Mouse (Mus musculus) liver, embryonic 11.5 days (tissue): ENCODE results near the gene Hydin. TPM values are rescaled to one million over a fixed set of nuclear protein-coding genes. Genes with fewer than 3 reads are reported as not detected.
"Not testable (repeated sequence)": the region's sequence is repeated elsewhere in the genome, so short reads cannot be mapped to it uniquely, and the experiment has no call there.

Experiments used
- ATAC-seq: fragments of 200-750 bp; cut with Nextera tagmentation; replicated peaks from 2 replicates; pipeline ENCODE4 v1.8.0; 2017; ENCODE audit warnings: moderate number of reproducible peaks, mild to moderate bottlenecking, moderate TSS enrichment, moderate library complexity; ENCODE audit not compliant: low FRiP score
- DNase-seq: peaks from one replicate; pipeline ENCODE4 v3.0.0-alpha.2; 2017; ENCODE audit warnings: low spot score
- H3K27ac ChIP-seq: fragments of 300-500 bp; sonication (generic); 2 replicates; pipeline ENCODE4 v1.5.1; 2014; ENCODE audit warnings: mild to moderate bottlenecking, low read depth, low read length, control low read depth
- H3K27me3 ChIP-seq: fragments of 300-500 bp; sonication (generic); replicated peaks from 2 replicates; pipeline ENCODE4 v1.6.1; 2014; ENCODE audit warnings: low read length, mixed read lengths; ENCODE audit not compliant: control insufficient read depth, insufficient read depth
- H3K36me3 ChIP-seq: fragments of 300-500 bp; sonication (generic); 2 replicates; pipeline ENCODE4 v1.6.1; 2014; ENCODE audit warnings: mild to moderate bottlenecking, low read length, moderate library complexity, mixed read lengths; ENCODE audit not compliant: control insufficient read depth, insufficient read depth
- H3K4me1 ChIP-seq: fragments of 300-500 bp; sonication (generic); replicated peaks from 2 replicates; pipeline ENCODE4 v1.6.1; 2014; ENCODE audit warnings: low read length, mixed read lengths; ENCODE audit not compliant: control insufficient read depth, insufficient read depth
- H3K4me2 ChIP-seq: fragments of 300-500 bp; sonication (generic); 2 replicates; pipeline ENCODE4 v1.6.1; 2014; ENCODE audit warnings: mild to moderate bottlenecking, control low read depth, moderate library complexity
- H3K4me3 ChIP-seq: fragments of 300-500 bp; sonication (generic); 2 replicates; pipeline ENCODE4 v1.5.1; 2014; ENCODE audit warnings: low read depth, low read length, control low read depth
- H3K9ac ChIP-seq: fragments of 300-500 bp; sonication (generic); 2 replicates; pipeline ENCODE4 v1.6.1; 2014; ENCODE audit warnings: low read depth, low read length, control low read depth
- H3K9me3 ChIP-seq: fragments of 300-500 bp; sonication (generic); 2 replicates; pipeline ENCODE4 v1.6.1; 2016; ENCODE audit warnings: low read length, inconsistent platforms, mixed read lengths; ENCODE audit not compliant: control insufficient read depth
- WGBS: fragments of 180-500 bp; shearing (Covaris S2); extraction: QIAGEN DNeasy Blood & Tissue Kit; methylation state at CpG from one replicate; pipeline ENCODE4 v1.1.7; 2014; 5-methylcytosine and 5-hydroxymethylcytosine counted together
- polyA plus RNA-seq: library from polyadenylated mRNA; unstranded; fragments of >200 nt; fragmentation: Nextera tagmentation; extraction: Ambion mirVana; gene quantifications from 2 replicates; pipeline ENCODE4 v1.2.1, GENCODE M21; 2014

Hydin gene
- polyA plus RNA-seq, 1 experiment from 2014 or later = 0.05 TPM

- no peaks in the 10 kb centered on the region for H3K4me1 ChIP-seq
- DNase-seq (no peak), ATAC-seq (no peak)
- WGBS = 87% methylated on average over 1 of the region's 1 CpGs
- H3K4me2 ChIP-seq = no peak overlapping the region
- no peaks in the 10 kb centered on the region for H3K27me3 ChIP-seq
- no peaks in the 10 kb centered on the region for H3K36me3 ChIP-seq
- H3K4me3 ChIP-seq = no peak overlapping the region
- H3K9me3 ChIP-seq = no peaks in the 10 kb centered on the region
- H3K27ac ChIP-seq = no peak overlapping the region
- no peak overlapping the region for H3K9ac ChIP-seq
Observed at GRCm38 (mm10) chr8:110346915-110347314, 80.1 kb downstream of the Hydin start.

GRCm38 (mm10) chr8:110350725-110351124 lies 83.9 kb downstream of the Hydin start:
- no peak overlapping the region for H3K9ac ChIP-seq
- no peaks in the 10 kb centered on the region for H3K27me3 ChIP-seq
- H3K4me3 ChIP-seq = no peak overlapping the region
- no peak overlapping the region for H3K27ac ChIP-seq
- 87% methylated on average over 3 of the region's 3 CpGs for WGBS
- no peaks in the 10 kb centered on the region for H3K9me3 ChIP-seq
- no peak for ATAC-seq
- no peaks in the 10 kb centered on the region for H3K4me1 ChIP-seq
- H3K36me3 ChIP-seq = no peaks in the 10 kb centered on the region
- DNase-seq = no peak
- no peak overlapping the region for H3K4me2 ChIP-seq

GRCm38 (mm10) chr8:110351909-110352308 lies 85.1 kb downstream of the Hydin start:
- Histone ChIP-seq H3K4me1 (no peaks in the 10 kb centered on the region), H3K9ac (no peak overlapping the region), H3K27me3 (no peaks in the 10 kb centered on the region), H3K4me2 (no peak overlapping the region), H3K4me3 (no peak overlapping the region), H3K36me3 (no peaks in the 10 kb centered on the region), H3K27ac (no peak overlapping the region), H3K9me3 (no peaks in the 10 kb centered on the region)
- WGBS = 82% methylated on average over 5 of the region's 5 CpGs
- DNase-seq = no peak
- no peak for ATAC-seq

DNA sequence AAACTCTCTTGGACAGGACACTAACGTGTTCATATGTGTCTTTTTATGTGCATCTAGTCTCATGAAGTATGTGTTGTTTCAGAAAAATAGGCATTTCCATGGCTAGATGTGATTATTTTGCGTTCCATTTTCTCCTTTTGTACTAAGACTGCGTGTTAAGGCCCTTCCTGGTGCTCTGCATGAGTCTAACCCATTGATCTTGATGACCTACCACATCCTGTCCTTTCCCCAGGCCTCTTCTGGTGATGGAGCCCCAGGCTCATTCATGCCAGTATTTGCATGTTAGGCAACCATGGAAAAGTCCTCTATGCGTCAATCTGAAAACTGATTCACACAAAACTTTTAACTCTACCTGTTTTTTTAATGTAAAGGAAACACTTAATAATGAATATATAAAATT lies 96.2 kb downstream of the Hydin start:
- H3K9ac ChIP-seq = no peak overlapping the region
- H3K36me3 ChIP-seq = no peaks in the 10 kb centered on the region
- 77% methylated on average over 4 of the region's 4 CpGs for WGBS
- no peaks in the 10 kb centered on the region for H3K9me3 ChIP-seq
- ATAC-seq = no peak
- DNase-seq = no peak
- no peaks in the 10 kb centered on the region for H3K27me3 ChIP-seq
- no peak overlapping the region for H3K4me2 ChIP-seq
- H3K4me3 ChIP-seq = no peak overlapping the region
- no peaks in the 10 kb centered on the region for H3K4me1 ChIP-seq
- no peak overlapping the region for H3K27ac ChIP-seq

GRCm38 (mm10) chr8:110372836-110373235 lies 106.1 kb downstream of the Hydin start:
- H3K27ac ChIP-seq = no peak overlapping the region
- H3K27me3 ChIP-seq = no peaks in the 10 kb centered on the region
- no peaks in the 10 kb centered on the region for H3K36me3 ChIP-seq
- ATAC-seq (no peak), DNase-seq (no peak)
- H3K9me3 ChIP-seq = no peaks in the 10 kb centered on the region
- H3K4me3 ChIP-seq = no peak overlapping the region
- H3K4me2 ChIP-seq = no peak overlapping the region
- WGBS = 76% methylated on average over 13 of the region's 13 CpGs
- H3K4me1 ChIP-seq = no peaks in the 10 kb centered on the region
- no peak overlapping the region for H3K9ac ChIP-seq

- H3K36me3 ChIP-seq = no peaks in the 10 kb centered on the region
- H3K9me3 ChIP-seq = no peaks in the 10 kb centered on the region
- no peaks in the 10 kb centered on the region for H3K27me3 ChIP-seq
- no peak overlapping the region for H3K4me2 ChIP-seq
- H3K9ac ChIP-seq = no peak overlapping the region
- 81% methylated on average over 4 of the region's 4 CpGs for WGBS
- H3K27ac ChIP-seq = no peak overlapping the region
- ATAC-seq (no peak), DNase-seq (no peak)
- no peak overlapping the region for H3K4me3 ChIP-seq
- H3K4me1 ChIP-seq = no peaks in the 10 kb centered on the region
Observed at GRCm38 (mm10) chr8:110373695-110374094, 106.9 kb downstream of the Hydin start.

- Histone ChIP-seq H3K27me3 (no peaks in the 10 kb centered on the region), H3K4me1 (no peaks in the 10 kb centered on the region), H3K9ac (no peak overlapping the region), H3K4me3 (no peak overlapping the region), H3K36me3 (no peaks in the 10 kb centered on the region), H3K9me3 (no peaks in the 10 kb centered on the region), H3K4me2 (no peak overlapping the region), H3K27ac (no peak overlapping the region)
- WGBS = 63% methylated on average over 8 of the region's 8 CpGs
- ATAC-seq = no peak
- DNase-seq = no peak
Observed at GRCm38 (mm10) chr8:110382751-110383150, 116.0 kb downstream of the Hydin start.

DNA sequence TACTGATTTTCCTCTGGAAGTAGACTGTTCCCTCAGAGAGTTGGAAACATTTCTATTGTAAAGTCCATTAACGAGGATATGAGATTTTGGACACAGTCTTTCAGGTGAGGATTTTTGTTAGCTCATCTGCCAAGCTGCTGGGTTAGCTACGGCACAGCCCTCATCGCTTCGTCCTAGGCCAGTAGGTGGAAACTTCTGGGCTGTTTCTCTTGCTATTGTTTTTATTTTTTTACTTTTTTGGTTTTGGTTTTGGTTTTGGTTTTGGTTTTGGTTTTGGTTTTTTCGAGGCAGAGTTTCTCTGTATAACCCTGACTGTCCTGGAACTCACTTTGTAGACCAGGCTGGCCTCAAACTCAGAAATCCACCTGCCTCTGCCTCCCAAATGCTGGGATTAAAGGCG lies 117.9 kb downstream of the Hydin start:
- not testable (repeated sequence) for H3K9me3 ChIP-seq, H3K27ac ChIP-seq, H3K27me3 ChIP-seq, H3K4me3 ChIP-seq, DNase-seq, H3K36me3 ChIP-seq, H3K9ac ChIP-seq, H3K4me1 ChIP-seq, H3K4me2 ChIP-seq, ATAC-seq
- 80% methylated on average over 6 of the region's 6 CpGs for WGBS

DNA sequence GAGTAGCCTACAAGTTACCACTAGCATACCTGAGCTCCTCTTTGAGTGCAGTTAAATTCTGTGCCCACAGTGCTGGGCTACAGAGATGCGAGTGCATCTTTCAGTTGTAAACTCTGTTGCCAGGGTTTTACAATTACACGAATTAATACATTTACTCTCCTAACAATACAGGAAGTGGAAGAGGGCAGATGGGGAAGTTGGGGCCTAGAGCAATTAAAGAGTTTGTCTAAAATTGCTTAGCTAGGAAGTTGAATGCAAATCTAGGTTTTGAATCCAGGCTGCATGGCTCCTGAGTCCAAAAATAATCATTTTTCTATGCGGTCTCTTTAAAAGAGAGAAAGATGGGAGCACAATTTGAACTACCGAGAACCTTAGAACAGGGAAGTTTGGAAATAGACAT lies 128.9 kb downstream of the Hydin start:
- WGBS = 64% methylated on average over 4 of the region's 4 CpGs

More for the DNA sequence above, 128.9 kb downstream of the Hydin start:
- Histone ChIP-seq H3K4me1 (no peaks in the 10 kb centered on the region), H3K9me3 (no peaks in the 10 kb centered on the region), H3K4me3 (no peak overlapping the region), H3K36me3 (no peaks in the 10 kb centered on the region), H3K27ac (no peak overlapping the region), H3K4me2 (no peak overlapping the region), H3K27me3 (no peaks in the 10 kb centered on the region), H3K9ac (no peak overlapping the region)
- DNase-seq (no peak), ATAC-seq (no peak)
